Mouse (Mus musculus) 416B (cell line): ENCODE data around the gene Vgll1.

Experiments
- DNase-seq: peaks from one replicate; pipeline ENCODE4 v3.0.0; 2011; ENCODE audit warnings: low read depth

The Vgll1 gene

GRCm38 (mm10) chrX:57087806-57088205 lies at the start of gene Vgll1:
Gene Vgll1 (plus strand): TSS chrX:57088106.
- no peak for DNase-seq

- no peak for DNase-seq
These were observed 45.1 kb upstream of the Vgll1 start, which contains the start of gene Brs3 for GRCm38 (mm10) chrX:57042774-57043173. Gene Brs3 (plus strand): TSS chrX:57043074.

GRCm38 (mm10) chrX:57043869-57044268 lies 44.0 kb upstream of the Vgll1 start:
- no peak for DNase-seq

- no peak for DNase-seq
These were observed 35.1 kb upstream of the Vgll1 start for GRCm38 (mm10) chrX:57052848-57053173.

- peak; percentile 83 for DNase-seq
These were observed 34.5 kb upstream of the Vgll1 start, which contains the start of gene Htatsf1 for GRCm38 (mm10) chrX:57053174-57053992. Gene Htatsf1 (plus strand): TSS chrX:57053583.

- no peak for DNase-seq
These were observed 33.9 kb upstream of the Vgll1 start for GRCm38 (mm10) chrX:57053993-57054385.

- DNase-seq, result no peak
These were observed 6.4 kb upstream of the Vgll1 start for GRCm38 (mm10) chrX:57081496-57081895.

- DNase-seq, result no peak
These were observed 15.5 kb downstream of the Vgll1 start for GRCm38 (mm10) chrX:57103415-57103814.

GRCm38 (mm10) chrX:57106956-57107355 lies 19.1 kb downstream of the Vgll1 start:
- no peak for DNase-seq

- DNase-seq, result peak; percentile 35
These were observed 30.2 kb downstream of the Vgll1 start for GRCm38 (mm10) chrX:57118143-57118542.

- peak; percentile 21 for DNase-seq
These were observed 32.9 kb downstream of the Vgll1 start for GRCm38 (mm10) chrX:57120768-57121167.

GRCm38 (mm10) chrX:57130633-57131032 lies 42.7 kb downstream of the Vgll1 start:
- peak; percentile 5 for DNase-seq

- no peak for DNase-seq
These were observed 49.7 kb downstream of the Vgll1 start for GRCm38 (mm10) chrX:57137627-57138026.

- DNase-seq, result no peak
These were observed 65.6 kb downstream of the Vgll1 start for GRCm38 (mm10) chrX:57153520-57153919.
